Mouse (Mus musculus) heart, adult 2 months (tissue): Measurements from ENCODE around the gene Olfr339. TPM values are rescaled to one million over a fixed set of nuclear protein-coding genes. Genes with fewer than 3 reads are reported as not detected.
"Not testable (repeated sequence)": the region's sequence is repeated elsewhere in the genome, so short reads cannot be mapped to it uniquely, and the experiment has no call there.

Experiments
- DNase-seq, 2 experiments: peaks; one replicate each; pipeline ENCODE4 v3.0.0; 2021
- H3K27ac ChIP-seq: fragments of 200-600 bp; 2 replicates; pipeline ENCODE4 v1.8.1; 2022
- H3K27me3 ChIP-seq: fragments of 200-500 bp; 2 replicates; pipeline ENCODE4 v1.6.1; 2012; ENCODE audit warnings: mild to moderate bottlenecking, low read length, inconsistent platforms, mixed read lengths; ENCODE audit not compliant: control insufficient read depth, insufficient read depth
- H3K36me3 ChIP-seq: fragments of 200-500 bp; 2 replicates; pipeline ENCODE4 v1.6.1; 2012; ENCODE audit warnings: low read length, inconsistent platforms; ENCODE audit not compliant: control insufficient read depth, insufficient read depth
- H3K4me1 ChIP-seq: fragments of 200-500 bp; 2 replicates; pipeline ENCODE4 v1.6.1; 2011; ENCODE audit warnings: low read length; ENCODE audit not compliant: control insufficient read depth, insufficient read depth
- H3K4me3 ChIP-seq: fragments of 200-600 bp; 2 replicates; pipeline ENCODE4 v1.8.1; 2022
- H3K79me2 ChIP-seq: fragments of 200-500 bp; replicated peaks from 2 replicates; pipeline ENCODE4 v1.6.1; 2012; ENCODE audit warnings: mild to moderate bottlenecking, inconsistent platforms, low read length, moderate library complexity, mixed read lengths; ENCODE audit not compliant: control insufficient read depth, insufficient read depth
- H3K9ac ChIP-seq: fragments of 200-500 bp; 2 replicates; pipeline ENCODE4 v1.6.1; 2012; ENCODE audit warnings: low read depth, mild to moderate bottlenecking, control low read depth, inconsistent platforms, low read length, mixed read lengths
- CTCF ChIP-seq: fragments of 200-600 bp; IDR thresholded peaks from 2 replicates; pipeline ENCODE4 v1.8.1; 2022; ENCODE audit warnings: antibody characterized with exemption, mild to moderate bottlenecking, moderate library complexity
- EP300 ChIP-seq: fragments of 200-500 bp; IDR thresholded peaks from 2 replicates; pipeline ENCODE4 v1.6.1; 2011; ENCODE audit warnings: low read depth, low read length, control low read depth; ENCODE audit not compliant: insufficient read depth
- POLR2A ChIP-seq: fragments of 200-500 bp; IDR thresholded peaks from 2 replicates; pipeline ENCODE4 v1.6.1; 2011; ENCODE audit warnings: mild to moderate bottlenecking, low read depth, low read length, control low read depth; ENCODE audit not compliant: insufficient read depth
- WGBS: fragments of 180-500 bp; shearing (Covaris S2); methylation state at CpG from one replicate; pipeline ENCODE4 v1.1.7; 2018; 5-methylcytosine and 5-hydroxymethylcytosine counted together
- intact Hi-C: fragments of 180-260 bp; cut with DNase I; formaldehyde crosslinking; loops from one replicate; pipeline ENCODE4 v1.15.1; 2025
- long read RNA-seq: library from polyadenylated mRNA; stranded (forward); transcript quantifications from one replicate; pipeline ENCODE4 v2.0.0, GENCODE M21; 2021
- polyA plus RNA-seq: library from polyadenylated mRNA; depleted of rRNA; stranded (reverse); fragments of >200 nt; gene quantifications from 2 replicates; pipeline ENCODE4 v1.2.3, GENCODE M21; 2012; rRNA removed
- total RNA-seq, 2 experiments: library from RNA; stranded (reverse); gene quantifications; 2 replicates each; pipeline ENCODE4 v1.2.3; 2021

The Olfr339 gene
- total RNA-seq (not detected), polyA plus RNA-seq (not detected in 2 replicates)
- long read RNA-seq, result 0 reads

GRCm38 (mm10) chr2:36418647-36419046 lies at the start of gene Olfr339:
Olfr339 (plus strand) TSS chr2:36418947.
- no peak for TF ChIP-seq CTCF
- no peak for TF ChIP-seq EP300
- no peak for TF ChIP-seq POLR2A
- H3K36me3 ChIP-seq, result no peaks in the 10 kb centered on the region
- intact Hi-C loops, result no loop called here
- no peaks in the 10 kb centered on the region for H3K27me3 ChIP-seq
- DNase-seq, result no peak
- WGBS, result 72% methylated on average over 3 of the region's 3 CpGs
- H3K4me1 ChIP-seq, result no peaks in the 10 kb centered on the region
- H3K9ac ChIP-seq, result no peak within 1 kb of the TSS
- H3K4me3 ChIP-seq, result no peak within 1 kb of the TSS
- no peak within 1 kb of the TSS for H3K27ac ChIP-seq
- no peaks in the 10 kb centered on the region for H3K79me2 ChIP-seq

DNA sequence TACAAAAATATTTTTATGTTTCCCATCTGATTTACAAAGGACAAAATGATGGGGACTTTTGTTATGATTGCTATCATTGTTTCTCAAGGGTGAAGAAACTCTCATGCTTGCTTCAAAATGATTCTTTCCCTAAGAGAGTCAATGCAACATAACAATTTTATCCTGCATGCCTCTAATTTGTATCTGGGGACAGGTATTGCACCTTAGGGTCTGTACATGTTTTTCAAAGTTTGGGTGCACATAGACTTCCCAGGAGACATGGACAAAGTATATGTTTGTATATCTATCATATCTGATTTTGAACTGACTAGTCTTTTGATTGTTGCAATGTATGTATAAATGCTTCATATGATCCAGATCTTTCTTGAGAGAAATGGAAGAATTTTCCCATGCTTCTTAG lies 45.5 kb upstream of the Olfr339 start, which contains the start of gene Olfr338:
Gene Olfr338, plus strand, starts transcription at position 301 of the 400 bp plus-strand sequence.
- no peak within 1 kb of the TSS for H3K9ac ChIP-seq
- H3K4me3 ChIP-seq, result no peak within 1 kb of the TSS
- no peaks in the 10 kb centered on the region for H3K4me1 ChIP-seq
- no peak within 1 kb of the TSS for H3K27ac ChIP-seq
- intact Hi-C loops, result no loop called here
- TF ChIP-seq CTCF, result no peak
- no peak for TF ChIP-seq EP300
- no peak for TF ChIP-seq POLR2A
- no peaks in the 10 kb centered on the region for H3K27me3 ChIP-seq
- no peaks in the 10 kb centered on the region for H3K79me2 ChIP-seq
- H3K36me3 ChIP-seq, result no peaks in the 10 kb centered on the region
- no peak for DNase-seq

- H3K9ac ChIP-seq, H3K27me3 ChIP-seq, H3K4me1 ChIP-seq, H3K79me2 ChIP-seq, H3K4me3 ChIP-seq, DNase-seq, H3K36me3 ChIP-seq, intact Hi-C loops, H3K27ac ChIP-seq: not testable (repeated sequence)
- WGBS, result 72% methylated on average over 3 of the region's 3 CpGs
These were observed 3.6 kb upstream of the Olfr339 start for GRCm38 (mm10) chr2:36415174-36415573.

GRCm38 (mm10) chr2:36415591-36415990 lies 3.2 kb upstream of the Olfr339 start:
- 84% methylated on average over 7 of the region's 7 CpGs for WGBS
- H3K4me1 ChIP-seq, H3K27me3 ChIP-seq, H3K4me3 ChIP-seq, DNase-seq, H3K79me2 ChIP-seq, H3K27ac ChIP-seq, H3K36me3 ChIP-seq, H3K9ac ChIP-seq, intact Hi-C loops: not testable (repeated sequence)

GRCm38 (mm10) chr2:36452287-36452686 lies 33.5 kb downstream of the Olfr339 start, which contains the start of gene Olfr340:
Olfr340 (plus strand) TSS chr2:36452587.
- H3K4me3 ChIP-seq, result no peak within 1 kb of the TSS
- H3K79me2 ChIP-seq, result no peaks in the 10 kb centered on the region
- no peaks in the 10 kb centered on the region for H3K4me1 ChIP-seq
- no peaks in the 10 kb centered on the region for H3K27me3 ChIP-seq
- intact Hi-C loops, result no loop called here
- no peak for DNase-seq
- no peak for TF ChIP-seq CTCF
- no peak for TF ChIP-seq POLR2A
- no peak for TF ChIP-seq EP300
- H3K27ac ChIP-seq, result no peak within 1 kb of the TSS
- no peak within 1 kb of the TSS for H3K9ac ChIP-seq
- 50% methylated on average over 1 of the region's 1 CpGs for WGBS
- H3K36me3 ChIP-seq, result no peaks in the 10 kb centered on the region

DNA sequence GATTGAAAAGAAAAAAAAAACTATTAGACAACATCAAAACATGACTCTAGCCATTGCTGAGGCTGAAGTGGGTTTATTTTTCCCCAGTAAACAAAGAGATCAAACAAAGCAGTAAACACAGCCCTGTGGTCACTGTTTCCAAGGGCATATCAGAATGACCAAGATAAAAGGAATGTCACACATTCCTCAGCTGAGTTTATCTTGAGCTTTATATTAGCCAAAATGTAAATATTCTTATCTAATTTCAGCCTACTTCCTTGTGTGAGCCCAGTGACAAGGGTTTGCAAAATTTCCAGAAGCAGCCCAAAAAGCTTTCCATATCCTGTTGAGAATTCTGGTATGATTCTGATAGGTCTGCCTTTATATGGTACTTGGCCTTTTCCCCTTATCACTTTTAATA lies 54.9 kb downstream of the Olfr339 start:
- H3K4me1 ChIP-seq, result no peaks in the 10 kb centered on the region
- no peak overlapping the region for H3K4me3 ChIP-seq
- no peaks in the 10 kb centered on the region for H3K36me3 ChIP-seq
- H3K9ac ChIP-seq, result no peak overlapping the region
- TF ChIP-seq CTCF (no peak), EP300 (no peak), POLR2A (no peak)
- no peaks in the 10 kb centered on the region for H3K27me3 ChIP-seq
- H3K79me2 ChIP-seq, result no peaks in the 10 kb centered on the region
- intact Hi-C loops, result no loop called here
- no peak overlapping the region for H3K27ac ChIP-seq
- no peak for DNase-seq

Other genes starting within 250 kb of the Olfr339 start
- 10 to 100 TPM; 14.4 to 15.8 TPM for gene Ptgs1, start 188.5 kb upstream of the Olfr339 start, total RNA-seq
- gene Ptgs1, start 188.5 kb upstream of the Olfr339 start, polyA plus RNA-seq, result 20.0 and 22.3 TPM in 2 replicates
- not detected for gene Olfr338, start 45.4 kb upstream of the Olfr339 start, total RNA-seq
- gene Olfr338, start 45.4 kb upstream of the Olfr339 start, polyA plus RNA-seq, result not detected in 2 replicates
- not detected for gene Olfr340, start 33.6 kb downstream of the Olfr339 start, total RNA-seq
- not detected in 2 replicates for gene Olfr340, start 33.6 kb downstream of the Olfr339 start, polyA plus RNA-seq
- gene Olfr341, start 63.5 kb downstream of the Olfr339 start, total RNA-seq, result not detected
- gene Olfr341, start 63.5 kb downstream of the Olfr339 start, polyA plus RNA-seq, result not detected in 2 replicates
- not detected for gene Olfr342, start 106.1 kb downstream of the Olfr339 start, total RNA-seq
- not detected in 2 replicates for gene Olfr342, start 106.1 kb downstream of the Olfr339 start, polyA plus RNA-seq
- not detected for gene Olfr344, start 147.7 kb downstream of the Olfr339 start, total RNA-seq
- not detected in 2 replicates for gene Olfr344, start 147.7 kb downstream of the Olfr339 start, polyA plus RNA-seq
- gene Olfr345, start 221.1 kb downstream of the Olfr339 start, total RNA-seq, result not detected
- not detected in 2 replicates for gene Olfr345, start 221.1 kb downstream of the Olfr339 start, polyA plus RNA-seq